Mouse (Mus musculus) layer of hippocampus, adult 9-10 months (tissue): Measurements from ENCODE around the gene Tarbp1.
"Not testable (repeated sequence)": the region's sequence is repeated elsewhere in the genome, so short reads cannot be mapped to it uniquely, and the experiment has no call there.

Source experiments
- DNase-seq: peaks from one replicate; pipeline ENCODE4 v3.0.0; 2022; ENCODE audit warnings: low spot score

The Tarbp1 gene

DNA sequence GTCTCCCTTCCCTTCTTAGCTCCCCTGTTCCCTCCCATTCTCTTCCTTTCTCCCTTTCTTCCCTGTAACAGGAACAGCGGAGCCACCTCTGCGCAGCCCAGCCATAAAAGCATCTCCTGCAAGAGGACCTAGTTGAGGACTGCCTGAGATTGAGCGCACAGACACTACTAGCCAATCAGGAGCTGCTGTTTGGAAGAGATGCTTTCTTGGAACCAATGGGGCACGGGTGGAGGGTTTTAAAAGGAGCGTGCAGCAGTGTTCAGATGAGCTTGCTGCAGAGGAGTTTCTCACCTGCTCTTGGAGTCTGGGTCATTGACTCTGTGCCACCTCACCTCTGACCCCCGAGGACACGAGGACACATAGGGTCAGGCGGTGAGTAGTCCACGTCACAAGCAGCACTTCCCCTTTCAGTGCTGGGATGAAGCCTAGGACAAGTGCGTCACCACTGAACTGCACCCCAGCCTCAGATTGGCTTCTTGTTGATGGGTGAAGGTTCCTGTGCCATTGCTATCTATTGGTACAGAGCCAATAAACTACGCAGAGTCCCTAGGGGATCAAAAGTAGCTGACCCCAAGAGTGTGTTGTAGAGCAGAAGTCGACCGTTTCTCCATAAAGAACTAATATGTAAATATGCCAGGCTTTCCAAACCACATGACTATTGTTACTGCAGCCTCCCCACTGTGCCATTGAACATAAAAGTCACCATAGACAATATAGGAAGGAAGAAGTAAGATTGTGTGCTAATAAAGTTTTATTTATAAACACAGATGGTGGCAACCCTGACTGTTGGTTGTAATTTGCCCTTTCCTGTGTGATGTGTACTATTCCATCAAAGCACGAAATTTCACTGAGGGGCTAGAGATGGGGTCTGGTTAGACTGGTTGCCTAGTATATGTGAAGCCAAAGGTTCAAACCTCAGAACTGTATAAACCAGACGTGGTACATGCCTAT, 19.6 kb upstream of the Tarbp1 start:
- no peak for DNase-seq

DNA sequence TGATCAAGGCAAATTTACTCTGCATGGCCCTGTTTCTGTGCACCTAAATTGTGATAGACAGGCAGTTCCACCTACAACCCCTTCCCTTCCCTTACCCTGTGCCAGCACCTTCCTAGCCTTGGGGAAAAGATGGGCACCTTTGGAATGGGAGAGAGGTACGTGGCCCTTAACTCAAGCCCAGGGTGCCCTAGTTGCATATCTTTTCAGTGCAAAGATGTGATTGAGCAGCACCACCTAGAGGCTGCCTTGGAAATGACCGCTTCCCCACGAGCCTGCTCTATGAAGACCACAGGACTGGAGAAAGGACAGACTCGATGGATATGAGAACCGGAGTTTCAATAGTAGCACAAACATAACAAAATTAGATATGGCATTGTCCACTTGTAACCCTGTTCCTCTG, 8.1 kb upstream of the Tarbp1 start:
- peak; percentile 78 for DNase-seq

GRCm38 (mm10) chr8:126482348-126482720, 7.5 kb upstream of the Tarbp1 start:
- DNase-seq, result no peak

DNA sequence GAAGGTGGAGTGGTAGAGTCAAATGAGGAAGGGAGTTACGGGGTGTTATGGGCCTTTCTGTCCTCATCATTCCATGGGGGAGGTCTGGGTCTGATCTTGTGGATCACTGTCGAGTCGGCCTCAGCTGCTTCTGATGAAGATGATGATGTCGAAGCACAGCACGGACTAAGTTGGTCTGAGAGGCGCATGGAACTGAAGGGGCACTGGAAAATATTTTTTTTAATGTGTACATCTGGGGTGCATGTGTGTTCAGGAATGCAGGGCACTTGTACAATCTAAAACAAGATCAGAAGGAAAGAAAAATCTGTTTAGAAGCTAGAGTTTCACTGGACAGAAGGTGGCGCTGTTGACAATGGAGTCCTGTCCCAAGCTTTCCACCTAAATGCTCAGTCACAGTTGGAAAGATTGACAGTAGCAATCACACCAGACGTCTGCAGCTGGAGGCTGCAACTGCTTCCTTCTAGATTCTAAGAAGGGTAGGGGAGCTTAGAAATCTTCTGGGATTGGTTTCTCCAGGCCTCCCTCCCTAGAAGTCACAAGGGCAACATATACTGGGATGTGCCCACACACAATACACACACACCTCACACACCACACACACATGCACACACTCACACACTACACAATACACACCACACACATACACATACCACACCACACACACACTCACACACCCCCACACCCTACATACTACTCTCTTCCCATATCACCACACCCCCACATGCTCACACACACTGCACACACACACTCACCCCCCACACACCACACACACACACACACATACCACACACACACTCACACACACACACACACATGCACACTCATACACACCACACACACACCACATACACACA, 6.9 kb upstream of the Tarbp1 start:
- DNase-seq, result peak; percentile 48

GRCm38 (mm10) chr8:126480366-126480765, 5.5 kb upstream of the Tarbp1 start:
- DNase-seq, result no peak

DNA sequence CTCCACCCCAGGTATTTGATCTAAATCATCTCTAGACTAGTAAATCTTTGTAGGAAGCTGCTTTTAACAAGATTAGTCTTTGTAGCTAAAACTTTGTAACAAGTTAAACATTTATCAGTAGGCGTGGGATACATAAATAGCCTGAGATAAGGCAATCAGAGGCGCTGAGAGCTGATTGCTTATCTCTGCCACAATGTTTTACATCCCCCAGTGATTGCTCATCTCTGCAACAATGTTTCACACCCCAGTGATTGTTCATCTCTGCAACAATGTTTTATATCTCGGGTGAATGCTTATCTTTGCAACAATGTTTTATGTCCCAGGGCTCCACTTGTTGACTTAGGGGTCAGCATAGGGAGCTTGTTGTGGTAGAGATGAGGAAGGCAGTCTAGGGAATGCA, 3.8 kb upstream of the Tarbp1 start:
- DNase-seq, result no peak

DNA sequence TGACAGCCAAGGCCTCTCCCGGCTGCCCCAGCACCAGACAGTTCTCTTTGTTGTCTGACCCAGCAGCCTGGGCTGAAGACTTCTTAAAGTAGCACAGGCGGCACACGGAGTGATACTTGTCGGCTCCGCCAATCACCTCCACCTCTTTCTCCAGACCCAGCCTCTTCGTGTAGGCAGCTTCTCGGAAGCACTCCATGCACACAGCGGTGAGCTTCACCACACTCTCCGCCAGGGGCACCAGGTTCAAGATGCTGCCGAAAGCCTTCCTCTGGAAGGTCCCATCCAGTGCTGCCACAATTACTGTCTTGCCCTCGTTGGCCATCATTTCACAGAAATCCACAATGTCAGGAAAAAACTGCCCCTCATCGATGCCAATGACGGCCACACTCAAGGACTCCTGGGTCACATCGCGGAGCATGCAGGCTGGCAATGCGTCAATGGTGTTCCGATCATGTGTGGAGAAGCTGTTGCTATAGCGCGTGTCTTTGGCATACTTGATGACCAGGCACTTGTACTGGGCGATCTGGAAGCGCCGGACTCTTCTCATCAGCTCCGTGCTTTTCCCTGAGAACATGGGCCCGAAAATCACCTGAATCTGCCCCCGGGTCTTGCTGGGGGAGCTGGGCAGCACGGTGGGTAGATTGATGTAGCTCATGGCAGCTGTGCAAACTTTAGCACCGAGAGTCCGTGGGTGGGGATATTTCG, 1.4 kb upstream of the Tarbp1 start:
- not testable (repeated sequence) for DNase-seq

DNA sequence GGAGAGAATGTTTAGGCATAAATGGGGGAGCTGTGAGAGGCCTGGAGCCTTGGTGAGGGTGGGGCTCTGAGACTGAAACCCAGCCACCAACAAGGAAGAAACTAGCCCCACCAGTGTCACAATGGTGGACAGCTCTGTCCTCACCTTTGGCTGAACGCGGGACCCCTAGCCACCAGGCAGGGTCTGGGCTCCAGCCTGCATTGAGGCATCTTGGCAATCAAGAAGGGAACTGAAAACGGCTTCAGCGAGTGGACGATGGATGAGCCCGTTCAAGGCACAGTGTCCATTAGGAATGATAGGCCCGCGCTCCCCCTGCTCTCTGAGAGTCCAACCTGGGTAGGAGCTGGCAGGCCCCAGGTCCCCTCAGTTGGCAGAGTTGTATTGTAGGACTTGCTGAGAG, 873 bp upstream of the Tarbp1 start:
- DNase-seq, result not testable (repeated sequence)

DNA sequence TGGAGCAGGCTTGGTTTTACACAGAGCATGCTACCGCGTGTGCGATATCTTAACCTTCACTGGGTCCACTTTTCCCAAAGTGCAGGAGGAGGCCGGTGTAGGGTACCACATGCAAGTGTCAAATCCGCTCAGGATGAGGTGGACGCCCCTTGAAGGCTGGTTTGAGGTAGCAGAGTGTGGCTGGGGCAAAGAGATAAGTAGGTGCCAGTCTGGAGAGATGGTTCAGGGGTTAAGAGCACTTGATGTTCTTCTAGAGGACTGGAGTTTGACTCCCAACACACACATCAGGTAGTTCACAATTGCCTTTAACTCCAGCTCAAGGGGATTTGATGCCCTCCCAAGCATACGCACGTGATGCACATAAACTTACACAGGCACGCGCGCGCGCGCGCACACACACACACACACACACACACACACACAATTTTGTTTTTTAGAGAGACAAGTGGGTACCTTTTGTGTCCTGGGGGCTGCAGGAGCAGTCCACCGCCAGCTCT, 1.0 kb downstream of the Tarbp1 start:
- no peak for DNase-seq

DNA sequence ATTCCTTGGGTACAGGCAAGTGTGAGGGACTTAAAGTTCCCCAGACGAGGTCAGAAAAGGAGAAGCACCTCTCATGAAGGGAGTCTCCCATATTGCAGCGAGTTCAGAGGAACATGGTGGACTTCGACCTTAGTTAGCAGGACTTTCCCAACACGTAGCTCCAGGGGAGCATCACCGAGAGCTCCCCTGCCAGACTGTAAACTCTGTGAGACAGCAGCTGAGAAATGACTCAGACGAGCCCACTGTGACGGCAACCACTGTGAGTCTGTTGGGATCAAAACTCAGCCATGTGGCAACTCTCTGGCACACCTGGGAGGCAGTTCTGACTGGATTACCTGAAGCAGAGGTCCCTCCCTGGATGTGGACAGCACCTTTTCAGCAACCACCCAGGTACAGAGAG, 10.8 kb downstream of the Tarbp1 start:
- no peak for DNase-seq

DNA sequence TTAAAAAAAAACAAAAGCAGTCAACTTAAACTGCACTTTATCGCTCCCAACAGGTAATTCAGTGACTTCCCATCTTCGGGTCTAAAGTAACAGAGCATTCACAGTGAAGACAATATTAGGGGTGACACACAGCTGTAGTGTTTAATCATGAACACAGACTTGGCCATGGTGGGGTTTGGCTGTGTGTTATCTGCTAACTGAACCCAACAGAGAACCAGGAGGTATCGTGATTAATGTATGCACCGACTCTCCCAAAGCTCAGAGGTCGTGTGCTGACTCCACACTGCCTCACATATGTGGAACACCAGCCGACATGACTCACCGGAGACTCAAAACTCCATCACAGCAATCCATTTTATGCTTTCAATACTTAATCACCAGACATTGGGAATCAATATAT, 13.1 kb downstream of the Tarbp1 start:
- no peak for DNase-seq

DNA sequence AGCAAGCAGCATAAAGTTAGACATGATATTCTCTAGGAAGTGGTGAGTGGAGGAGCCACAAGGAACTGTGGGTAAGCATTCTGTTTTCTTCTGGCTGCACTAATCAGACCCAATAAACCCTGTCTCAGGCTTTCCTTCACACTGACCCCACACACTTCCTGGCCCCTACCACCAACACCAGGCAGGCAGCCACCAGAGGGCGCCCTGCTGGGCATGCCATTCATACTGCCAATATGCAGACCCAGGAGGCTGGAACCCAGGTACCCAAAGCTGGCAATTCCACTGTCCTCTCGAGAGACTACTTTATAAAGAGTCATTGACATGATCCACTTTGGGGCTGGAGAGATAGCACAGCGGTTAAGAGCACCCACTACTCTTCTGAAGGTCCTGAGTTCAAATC, 14.6 kb downstream of the Tarbp1 start:
- DNase-seq, result no peak

DNA sequence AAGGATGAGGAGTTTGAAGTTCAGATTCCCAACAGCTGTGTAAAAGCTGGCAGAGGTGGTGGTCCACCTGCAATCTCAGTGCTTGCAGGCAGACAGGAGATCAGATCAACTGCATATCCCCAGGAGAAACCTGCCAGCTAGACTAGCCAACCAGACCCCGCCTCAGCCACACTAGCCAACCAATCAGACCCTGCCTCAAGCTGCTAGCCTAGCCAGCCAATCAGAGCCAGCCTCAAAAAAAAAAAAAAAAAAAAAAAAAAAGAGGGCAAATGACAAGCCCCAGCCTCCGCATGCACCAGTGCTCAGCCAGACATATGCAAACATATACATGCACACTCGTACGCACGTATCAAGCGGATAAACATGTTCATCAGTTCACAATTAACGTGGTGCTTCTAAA, 19.5 kb downstream of the Tarbp1 start:
- DNase-seq, result no peak

DNA sequence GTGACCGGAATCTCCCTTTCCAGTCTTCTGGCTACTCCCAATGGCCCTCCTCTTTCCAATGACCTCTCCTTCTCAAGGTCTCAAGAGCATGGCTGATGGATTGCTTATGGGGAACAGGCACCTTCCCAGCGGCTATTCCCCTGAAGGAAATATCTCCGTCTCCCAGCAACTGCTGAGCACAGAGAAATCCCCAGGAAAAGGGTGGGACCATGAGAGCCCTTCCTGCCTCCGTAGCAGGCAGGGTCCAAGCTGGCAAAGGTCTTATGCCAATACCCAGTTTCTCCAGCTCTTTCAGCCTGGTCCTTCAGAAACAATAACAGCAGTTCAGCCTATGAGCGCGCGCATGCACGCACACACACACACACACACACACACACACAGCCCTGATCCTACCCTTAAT, 23.7 kb downstream of the Tarbp1 start:
- no peak for DNase-seq

DNA sequence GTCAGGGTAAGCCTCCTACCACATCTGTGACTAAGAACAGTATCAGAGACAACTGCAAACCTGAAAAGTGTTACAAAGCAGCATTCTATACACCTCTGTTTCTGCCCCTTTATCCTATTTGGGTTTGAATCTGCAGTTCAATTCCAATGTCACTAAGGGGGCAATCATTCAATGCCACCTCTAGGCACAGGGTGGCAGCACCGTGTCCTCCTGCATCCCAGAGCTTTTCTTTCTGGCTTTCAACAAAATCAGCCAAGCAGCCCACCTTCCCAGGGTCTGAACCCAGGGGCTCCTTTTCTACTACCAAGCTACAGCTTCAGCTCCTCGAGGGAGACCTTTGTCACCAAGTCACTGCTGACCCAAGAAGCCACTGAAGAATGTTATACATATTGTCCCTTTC, 35.9 kb downstream of the Tarbp1 start:
- no peak for DNase-seq

GRCm38 (mm10) chr8:126433827-126434226, 41.0 kb downstream of the Tarbp1 start:
- DNase-seq, result no peak

GRCm38 (mm10) chr8:126429635-126430034, 45.2 kb downstream of the Tarbp1 start:
- DNase-seq, result no peak

DNA sequence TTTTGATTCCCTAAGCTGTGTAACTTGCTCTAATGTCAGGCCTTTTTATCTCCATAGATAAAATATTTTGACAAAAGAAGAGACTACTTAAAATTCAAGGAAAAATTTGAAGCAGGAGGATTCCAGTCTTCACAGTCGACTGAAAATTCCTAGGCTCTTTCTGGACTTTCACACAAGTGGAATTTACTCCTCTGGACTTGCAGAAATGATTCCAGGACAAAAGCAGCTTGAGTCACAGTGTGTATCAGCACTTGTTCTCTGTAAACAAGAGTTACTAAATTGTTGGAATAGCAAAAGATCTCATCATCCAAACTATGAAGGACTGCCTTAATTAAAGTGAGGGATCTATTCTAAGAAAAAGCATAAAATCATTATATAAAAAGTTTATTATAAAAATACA, 49.9 kb downstream of the Tarbp1 start:
- DNase-seq, result no peak

- no peak for DNase-seq
These were observed 50.7 kb downstream of the Tarbp1 start for GRCm38 (mm10) chr8:126424163-126424562.

GRCm38 (mm10) chr8:126422920-126423300, 52.0 kb downstream of the Tarbp1 start:
- no peak for DNase-seq

DNA sequence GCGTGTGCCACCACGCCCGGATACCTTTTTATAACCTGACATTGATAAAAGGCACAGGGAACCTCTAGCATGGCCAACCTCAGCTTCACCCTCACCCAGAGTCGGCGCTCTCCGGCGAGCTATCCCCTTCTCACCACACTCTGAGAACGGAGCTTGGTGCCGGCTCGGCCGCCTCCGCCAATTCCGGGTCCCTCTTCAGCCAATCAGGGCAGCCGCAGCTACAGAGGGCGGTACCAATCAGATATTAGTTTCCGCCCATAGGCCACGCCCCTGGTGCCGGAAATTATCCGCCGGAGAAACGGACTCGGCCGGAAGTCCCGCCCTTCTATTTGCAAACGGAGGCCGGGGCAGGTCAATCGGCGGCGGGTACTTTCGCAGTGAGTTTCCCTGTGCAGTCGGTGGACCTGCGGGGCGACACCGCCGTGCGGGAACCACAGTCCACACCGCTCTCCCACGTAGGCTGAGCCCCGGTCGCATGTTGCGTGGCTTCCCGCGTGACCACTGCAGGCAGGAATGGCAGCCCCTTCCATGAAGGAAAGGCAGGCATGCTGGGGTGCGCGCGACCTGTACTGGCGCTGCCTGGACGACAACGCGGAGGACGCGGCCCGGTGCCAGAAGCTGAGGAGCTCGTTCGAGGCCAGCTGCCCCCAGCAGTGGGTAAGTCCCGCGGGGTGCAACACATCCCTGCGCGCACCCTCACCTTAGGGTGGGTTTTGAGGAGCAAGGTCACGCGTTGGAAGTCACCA, 52.5 kb downstream of the Tarbp1 start, which contains the start of gene Coa6:
Coa6 (plus strand) TSS at position 342 of the 746 bp plus-strand sequence.
- peak; percentile 93 for DNase-seq
